Mouse (Mus musculus) limb, embryonic 12.5 days (tissue): ENCODE results near the gene Tmc3. TPM values are rescaled to one million over a fixed set of nuclear protein-coding genes. Genes with fewer than 3 reads are reported as not detected.

Source experiments
- ATAC-seq: fragments of 200-750 bp; cut with Nextera tagmentation; 2 replicates; pipeline ENCODE4 v1.8.0; 2017; ENCODE audit warnings: low read depth, moderate TSS enrichment; ENCODE audit not compliant: insufficient number of reproducible peaks, insufficient read depth, low FRiP score, low TSS enrichment
- H3K27ac ChIP-seq: fragments of 300-500 bp; sonication (generic); 2 replicates; pipeline ENCODE4 v1.5.1; 2016; ENCODE audit warnings: mild to moderate bottlenecking, moderate library complexity
- H3K27me3 ChIP-seq: fragments of 300-500 bp; sonication (generic); 2 replicates; pipeline ENCODE4 v1.6.1; 2016; ENCODE audit warnings: mild to moderate bottlenecking, moderate library complexity
- H3K36me3 ChIP-seq: fragments of 300-500 bp; sonication (generic); 2 replicates; pipeline ENCODE4 v1.6.1; 2016; ENCODE audit warnings: mild to moderate bottlenecking, moderate library complexity
- H3K4me1 ChIP-seq: fragments of 300-500 bp; sonication (generic); replicated peaks from 2 replicates; pipeline ENCODE4 v1.6.1; 2016
- H3K4me2 ChIP-seq: fragments of 300-500 bp; sonication (generic); 2 replicates; pipeline ENCODE4 v1.6.1; 2016; ENCODE audit warnings: mild to moderate bottlenecking, moderate library complexity
- H3K4me3 ChIP-seq: fragments of 300-500 bp; sonication (generic); replicated peaks from 2 replicates; pipeline ENCODE4 v1.5.1; 2016; ENCODE audit warnings: mild to moderate bottlenecking
- H3K9ac ChIP-seq: fragments of 300-500 bp; sonication (generic); replicated peaks from 2 replicates; pipeline ENCODE4 v1.6.1; 2016; ENCODE audit warnings: mild to moderate bottlenecking, moderate library complexity
- H3K9me3 ChIP-seq: fragments of 300-500 bp; sonication (generic); 2 replicates; pipeline ENCODE4 v1.6.1; 2016; ENCODE audit warnings: mild to moderate bottlenecking, moderate library complexity
- WGBS: fragments of 180-500 bp; shearing (Covaris S2); methylation state at CpG from one replicate; pipeline ENCODE4 v1.1.7; 2016; 5-methylcytosine and 5-hydroxymethylcytosine counted together
- polyA plus RNA-seq: library from polyadenylated mRNA; unstranded; fragments of >200 nt; fragmentation: Nextera tagmentation; extraction: Ambion mirVana; gene quantifications from 2 replicates; pipeline ENCODE4 v1.2.1, GENCODE M21; 2016

Gene Tmc3
- polyA plus RNA-seq, 1 experiment from 2014 or later: 2.4 TPM

DNA sequence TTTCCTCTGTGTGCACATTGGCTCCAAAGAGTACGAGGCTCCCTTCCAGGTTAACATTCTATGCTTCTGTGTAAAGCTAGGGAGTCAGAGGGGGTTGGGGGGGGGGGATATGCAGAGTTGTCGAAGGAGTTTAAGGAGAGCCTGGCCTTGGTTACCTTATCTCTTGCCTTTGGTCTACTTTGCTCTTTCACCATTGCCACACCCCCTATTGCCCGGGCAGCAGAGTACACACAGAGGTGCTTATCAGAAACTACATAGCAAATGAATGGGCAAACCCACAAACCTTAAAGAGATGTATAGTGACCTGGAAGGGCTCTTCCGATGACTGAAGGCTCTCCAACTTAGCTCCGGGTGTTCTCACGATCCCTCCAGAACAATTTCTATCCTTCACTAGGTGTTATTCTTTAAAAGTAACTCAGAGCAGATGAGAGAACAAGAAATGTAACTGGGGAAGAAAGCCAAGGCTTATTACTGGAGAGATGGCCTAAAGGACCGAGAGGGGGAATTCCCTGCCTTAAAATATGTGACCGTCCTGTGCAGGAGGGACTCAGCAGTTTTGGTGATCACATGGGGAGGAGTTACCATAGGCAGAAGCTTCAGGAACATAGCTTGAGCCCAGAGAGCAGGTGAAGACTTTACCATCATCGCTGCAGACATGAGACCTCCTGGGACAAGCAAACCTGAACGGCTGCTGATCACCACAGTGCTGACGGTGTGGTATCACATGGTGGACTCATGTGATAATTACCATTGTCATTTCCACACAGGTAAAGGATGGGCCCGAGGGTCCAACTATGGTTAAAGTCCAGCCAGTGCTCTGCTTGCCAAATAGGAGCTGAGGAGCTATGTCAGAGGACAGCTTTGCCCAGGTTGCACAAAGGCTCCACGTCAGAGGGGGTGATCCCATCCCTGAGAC lies 14.5 kb downstream of the Tmc3 start:
- Histone ChIP-seq H3K36me3 (no peaks in the 10 kb centered on the region), H3K9me3 (no peaks in the 10 kb centered on the region), H3K9ac (no peak overlapping the region), H3K4me2 (no peak overlapping the region), H3K4me1 (peaks cover 10% of the 10 kb centered on the region), H3K27me3 (no peaks in the 10 kb centered on the region), H3K4me3 (no peak overlapping the region), H3K27ac (no peak overlapping the region)
- no peak for ATAC-seq
- 91% methylated on average over 13 of the region's 13 CpGs for WGBS

DNA sequence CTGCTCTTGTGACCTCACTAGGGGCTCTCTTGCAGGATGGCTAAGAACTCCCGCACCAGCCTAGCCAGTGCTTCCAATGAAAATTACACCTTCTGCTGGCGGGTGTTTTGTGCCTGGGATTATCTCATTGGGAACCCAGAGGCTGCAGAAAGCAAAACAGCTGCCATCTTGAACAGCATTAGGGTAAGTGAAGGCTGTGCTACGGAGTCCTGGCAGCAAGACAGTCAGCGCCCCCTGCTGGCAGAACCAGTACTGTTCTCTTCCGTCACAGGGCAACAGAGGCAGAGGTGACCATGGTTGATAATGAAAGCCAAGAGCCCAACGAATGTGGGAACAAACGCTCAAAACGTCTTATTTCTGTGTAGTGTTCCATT lies 15.2 kb downstream of the Tmc3 start:
- no peak for ATAC-seq
- Histone ChIP-seq H3K27me3 (no peaks in the 10 kb centered on the region), H3K4me1 (peaks cover 16% of the 10 kb centered on the region), H3K9ac (no peak overlapping the region), H3K4me3 (no peak overlapping the region), H3K36me3 (no peaks in the 10 kb centered on the region), H3K4me2 (no peak overlapping the region), H3K27ac (no peak overlapping the region), H3K9me3 (no peaks in the 10 kb centered on the region)
- 58% methylated on average over 8 of the region's 8 CpGs for WGBS

DNA sequence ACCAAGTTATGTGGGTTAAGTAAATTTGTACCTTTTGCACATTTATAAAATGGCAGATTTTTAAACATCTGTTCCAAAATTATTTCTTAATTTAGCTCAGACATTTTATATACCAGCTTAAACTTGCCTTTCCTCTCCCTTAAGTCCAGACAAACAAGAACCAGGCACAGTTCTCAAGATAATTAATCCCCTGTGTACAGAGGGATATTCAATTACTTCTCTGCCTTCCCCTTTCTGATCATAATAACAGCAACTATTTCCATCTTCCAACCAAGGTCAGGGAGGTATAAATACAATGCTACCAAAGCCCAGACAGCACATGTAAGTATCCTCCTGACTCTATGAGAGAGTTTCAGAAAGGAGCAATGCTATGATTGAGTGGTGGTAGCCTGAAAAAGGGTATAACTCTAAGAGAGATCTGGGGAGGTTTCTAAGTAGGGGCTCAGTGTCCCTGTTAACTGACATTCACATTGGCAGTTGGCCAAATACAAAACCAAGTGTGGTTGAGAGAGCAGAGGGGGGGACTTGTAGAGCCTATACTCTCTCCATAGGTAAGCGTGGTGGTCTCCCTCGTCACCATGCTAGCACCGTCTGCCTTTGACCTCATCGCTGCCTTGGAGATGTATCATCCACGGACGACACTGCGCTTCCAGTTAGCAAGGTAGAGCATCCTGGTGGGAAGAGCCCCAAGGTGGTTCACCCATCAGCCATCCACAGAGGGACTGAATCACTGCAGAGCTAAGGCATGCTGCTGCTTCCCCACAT lies 19.6 kb downstream of the Tmc3 start:
- no peak overlapping the region for H3K9ac ChIP-seq
- H3K27me3 ChIP-seq: no peaks in the 10 kb centered on the region
- no peak overlapping the region for H3K4me3 ChIP-seq
- peak overlapping the region; percentile 67; the same call in 1 of the 2 replicates for H3K27ac ChIP-seq
- no peak for ATAC-seq
- no peaks in the 10 kb centered on the region for H3K9me3 ChIP-seq
- peaks cover 19% of the 10 kb centered on the region for H3K4me1 ChIP-seq
- WGBS: 89% methylated on average over 7 of the region's 7 CpGs
- H3K4me2 ChIP-seq: no peak overlapping the region; the same call in 1 of the 2 replicates
- no peaks in the 10 kb centered on the region for H3K36me3 ChIP-seq

DNA sequence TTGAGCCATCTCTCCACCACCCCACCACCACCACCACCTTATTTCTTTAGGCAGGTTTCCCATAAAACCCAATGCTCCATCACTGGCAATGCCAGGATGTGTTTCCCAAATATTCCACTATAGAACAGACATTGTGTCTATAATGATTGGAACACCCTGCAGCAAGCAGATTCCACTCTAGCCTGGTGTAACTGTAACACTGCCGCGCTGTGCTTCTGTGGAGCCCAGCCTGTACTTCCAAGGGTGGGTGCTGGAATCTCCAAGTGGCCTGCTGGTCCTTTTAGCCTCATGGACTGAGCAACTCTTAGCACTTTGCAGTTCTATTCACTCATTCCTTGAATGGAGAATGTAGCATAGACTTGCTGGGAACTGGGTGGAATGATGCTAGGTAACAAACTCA lies 22.1 kb downstream of the Tmc3 start:
- no peak for ATAC-seq
- H3K36me3 ChIP-seq: no peaks in the 10 kb centered on the region
- no peak overlapping the region for H3K4me2 ChIP-seq
- no peaks in the 10 kb centered on the region for H3K27me3 ChIP-seq
- H3K4me1 ChIP-seq: peaks cover 19% of the 10 kb centered on the region
- WGBS: 100% methylated on average over 2 of the region's 2 CpGs
- H3K4me3 ChIP-seq: no peak overlapping the region
- H3K9me3 ChIP-seq: no peaks in the 10 kb centered on the region
- H3K27ac ChIP-seq: no peak overlapping the region
- H3K9ac ChIP-seq: no peak overlapping the region

DNA sequence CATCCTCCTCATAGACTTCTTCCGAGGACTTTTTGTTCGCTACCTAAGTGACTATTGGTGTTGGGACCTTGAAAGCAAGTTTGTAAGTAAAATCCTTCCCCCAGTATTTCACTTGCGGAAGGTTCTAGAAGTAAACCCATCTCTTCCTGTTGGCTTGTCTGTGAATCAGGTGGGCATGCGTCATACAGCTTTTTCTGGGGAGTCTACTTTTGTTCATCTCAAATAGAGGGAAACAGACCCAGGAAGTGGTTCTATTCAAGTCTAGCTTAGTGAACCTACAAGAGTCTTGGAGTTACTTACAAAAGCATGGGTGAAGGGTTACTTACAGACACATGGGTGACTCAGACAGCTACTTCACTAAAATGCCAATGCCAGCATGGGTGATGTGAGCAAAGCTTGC lies 25.2 kb downstream of the Tmc3 start:
- H3K9ac ChIP-seq: no peak overlapping the region

DNA sequence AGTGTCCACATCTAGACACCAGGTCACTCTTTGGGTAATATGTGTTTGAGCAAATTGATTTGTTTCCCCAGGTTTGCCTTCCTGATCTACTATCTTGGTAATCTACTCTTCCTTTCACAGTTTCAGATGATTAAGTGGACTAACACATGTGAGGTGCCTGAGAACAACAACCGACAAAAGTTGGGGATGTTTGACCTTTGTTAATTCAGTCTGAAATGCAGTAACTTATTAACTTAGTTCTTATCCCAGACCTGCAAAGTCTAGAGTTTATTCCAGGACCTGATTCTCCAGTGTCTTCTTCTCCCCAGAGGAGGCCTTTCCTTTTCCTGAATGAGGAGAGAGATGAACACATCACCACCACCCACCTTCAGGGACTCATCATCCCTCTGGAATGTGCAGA lies 27.2 kb downstream of the Tmc3 start:
- no peaks in the 10 kb centered on the region for H3K27me3 ChIP-seq
- no peak for ATAC-seq
- no peaks in the 10 kb centered on the region for H3K9me3 ChIP-seq
- H3K4me3 ChIP-seq: no peak overlapping the region
- no peaks in the 10 kb centered on the region for H3K4me1 ChIP-seq
- H3K27ac ChIP-seq: no peak overlapping the region
- H3K36me3 ChIP-seq: no peaks in the 10 kb centered on the region
- WGBS: 81% methylated on average over 1 of the region's 1 CpGs
- H3K4me2 ChIP-seq: no peak overlapping the region
- H3K9ac ChIP-seq: no peak overlapping the region

More for the DNA sequence above, 25.2 kb downstream of the Tmc3 start:
- WGBS: 99% methylated on average over 4 of the region's 4 CpGs
- Histone ChIP-seq H3K36me3 (no peaks in the 10 kb centered on the region), H3K4me1 (peaks cover 3% of the 10 kb centered on the region), H3K9me3 (no peaks in the 10 kb centered on the region), H3K27me3 (no peaks in the 10 kb centered on the region), H3K4me2 (no peak overlapping the region), H3K4me3 (no peak overlapping the region), H3K27ac (no peak overlapping the region)
- no peak for ATAC-seq

DNA sequence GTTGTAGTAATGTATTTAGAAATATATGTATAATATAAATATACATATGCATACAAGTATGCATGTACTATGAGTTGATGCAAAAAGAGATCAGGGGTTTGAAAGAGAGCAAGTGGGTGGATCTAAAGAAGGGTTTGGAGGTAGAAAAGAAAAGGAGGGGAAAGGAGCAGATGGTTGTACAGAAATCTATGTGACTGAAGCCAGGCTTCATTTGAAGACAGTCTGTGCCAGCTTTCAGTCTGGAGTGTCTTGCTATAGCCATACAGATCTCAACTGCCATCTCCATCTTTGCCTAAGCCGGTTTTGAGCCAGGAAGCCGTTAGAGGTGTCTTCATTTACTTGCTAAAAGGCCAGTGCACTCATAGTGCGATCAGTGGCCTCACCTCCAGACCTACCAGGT lies 30.5 kb downstream of the Tmc3 start:
- no peak overlapping the region for H3K9ac ChIP-seq
- H3K4me2 ChIP-seq: no peak overlapping the region
- no peak overlapping the region for H3K27ac ChIP-seq
- no peaks in the 10 kb centered on the region for H3K4me1 ChIP-seq
- ATAC-seq: no peak
- WGBS: 90% methylated on average over 3 of the region's 3 CpGs
- H3K9me3 ChIP-seq: no peaks in the 10 kb centered on the region
- H3K27me3 ChIP-seq: no peaks in the 10 kb centered on the region
- no peaks in the 10 kb centered on the region for H3K36me3 ChIP-seq
- no peak overlapping the region for H3K4me3 ChIP-seq

DNA sequence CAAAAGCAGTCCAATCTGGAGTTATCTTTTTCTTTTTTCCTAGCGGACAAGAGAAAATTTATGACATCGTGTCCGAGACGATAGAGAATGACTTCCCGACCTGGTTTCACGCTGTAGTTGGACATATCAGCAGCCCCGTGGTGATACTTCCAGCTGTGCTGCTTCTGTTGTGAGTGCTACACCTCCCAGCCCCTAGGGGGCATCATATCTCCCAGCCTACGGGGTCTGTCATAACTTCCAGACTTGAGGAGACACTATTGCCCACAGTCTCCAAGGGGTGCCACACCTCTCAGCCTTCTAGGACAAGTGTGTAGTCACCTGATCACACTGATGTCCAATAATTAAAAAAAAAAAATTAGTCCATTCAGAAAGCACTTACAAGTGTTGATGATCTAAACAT lies 31.1 kb downstream of the Tmc3 start:
- Histone ChIP-seq H3K27ac (no peak overlapping the region), H3K9ac (no peak overlapping the region), H3K4me3 (no peak overlapping the region), H3K4me1 (no peaks in the 10 kb centered on the region), H3K36me3 (no peaks in the 10 kb centered on the region), H3K9me3 (no peaks in the 10 kb centered on the region), H3K27me3 (no peaks in the 10 kb centered on the region), H3K4me2 (no peak overlapping the region)
- WGBS: 87% methylated on average over 8 of the region's 8 CpGs
- ATAC-seq: no peak

DNA sequence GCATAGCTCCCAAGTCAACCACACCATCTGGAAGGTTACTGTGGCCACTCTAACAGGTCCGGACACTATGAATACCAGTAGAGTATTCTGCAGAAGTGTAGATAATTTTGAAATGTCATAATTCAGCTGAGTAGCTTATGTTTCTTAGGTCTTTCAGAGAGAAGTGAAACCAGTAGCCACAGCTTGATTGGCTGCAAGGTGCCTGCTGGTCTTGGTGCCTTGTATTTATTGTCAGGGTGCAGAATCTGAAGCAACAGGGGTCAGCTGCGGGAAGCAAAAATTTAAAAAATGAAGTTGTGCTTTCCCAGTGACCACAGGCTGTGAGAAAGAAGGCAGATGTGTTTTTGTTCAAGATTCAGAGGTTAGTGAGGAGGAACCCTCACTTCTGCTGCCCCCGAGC lies 31.5 kb downstream of the Tmc3 start:
- WGBS: 93% methylated on average over 3 of the region's 3 CpGs
- ATAC-seq: no peak
- H3K9ac ChIP-seq: no peak overlapping the region
- no peak overlapping the region for H3K27ac ChIP-seq
- H3K4me2 ChIP-seq: no peak overlapping the region
- no peaks in the 10 kb centered on the region for H3K4me1 ChIP-seq
- no peaks in the 10 kb centered on the region for H3K27me3 ChIP-seq
- H3K9me3 ChIP-seq: no peaks in the 10 kb centered on the region
- H3K4me3 ChIP-seq: no peak overlapping the region
- H3K36me3 ChIP-seq: no peaks in the 10 kb centered on the region

DNA sequence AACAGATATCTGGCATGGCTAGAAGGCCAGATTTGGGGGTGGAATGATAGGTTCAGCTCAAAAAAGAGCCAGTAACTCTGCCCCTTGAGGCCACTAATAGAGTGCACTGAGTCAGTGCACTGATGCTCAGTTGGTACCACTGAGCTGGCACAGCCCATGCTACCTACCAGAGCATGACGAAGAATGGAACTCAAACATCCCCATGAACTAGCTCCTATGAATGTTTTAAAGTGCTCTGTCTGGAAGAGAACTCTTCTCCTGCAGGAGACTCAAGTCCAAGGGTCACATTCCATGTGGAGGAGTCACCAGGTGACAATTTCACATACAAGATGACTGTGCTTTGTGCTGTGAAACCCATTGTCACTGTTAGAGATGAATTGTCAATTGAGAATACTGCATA lies 34.0 kb downstream of the Tmc3 start:
- WGBS: 97% methylated on average over 1 of the region's 1 CpGs

DNA sequence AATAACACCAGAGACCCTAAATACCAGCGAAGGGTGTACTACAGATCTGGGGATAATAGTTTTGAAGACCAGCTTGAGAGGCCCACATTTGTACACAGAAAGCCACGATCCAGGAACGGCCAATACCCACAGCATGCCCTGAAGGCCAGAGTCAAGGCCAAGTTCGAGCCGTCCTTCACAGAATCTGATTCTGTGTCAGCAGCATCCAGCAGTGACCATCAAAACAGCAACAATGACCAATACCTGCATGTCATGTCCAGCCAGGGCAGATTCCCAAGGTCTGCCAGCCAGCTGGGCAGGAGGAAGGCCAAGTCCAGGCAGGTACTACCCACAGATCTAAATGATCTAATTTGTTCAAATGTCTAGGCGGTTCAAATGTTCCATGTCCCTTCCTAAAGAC lies 37.9 kb downstream of the Tmc3 start:
- no peaks in the 10 kb centered on the region for H3K4me1 ChIP-seq
- H3K9me3 ChIP-seq: no peaks in the 10 kb centered on the region
- WGBS: 94% methylated on average over 6 of the region's 6 CpGs
- no peak for ATAC-seq
- H3K27ac ChIP-seq: no peak overlapping the region
- H3K27me3 ChIP-seq: no peaks in the 10 kb centered on the region
- no peak overlapping the region for H3K4me2 ChIP-seq
- no peak overlapping the region for H3K4me3 ChIP-seq
- H3K9ac ChIP-seq: no peak overlapping the region
- no peaks in the 10 kb centered on the region for H3K36me3 ChIP-seq

More for the DNA sequence above, 34.0 kb downstream of the Tmc3 start:
- no peak for ATAC-seq
- Histone ChIP-seq H3K4me3 (no peak overlapping the region), H3K27ac (no peak overlapping the region), H3K27me3 (no peaks in the 10 kb centered on the region), H3K9me3 (no peaks in the 10 kb centered on the region), H3K36me3 (no peaks in the 10 kb centered on the region), H3K4me1 (no peaks in the 10 kb centered on the region), H3K4me2 (no peak overlapping the region), H3K9ac (no peak overlapping the region)
